Mouse (Mus musculus) thymus, postnatal 14 days (tissue): ENCODE results near the gene Hspd1.
A peak's percentile ranks its signal among the peaks of the same experiment; 100 is the strongest.
"Not testable (repeated sequence)": the region's sequence is repeated elsewhere in the genome, so short reads cannot be mapped to it uniquely, and the experiment has no call there.

Source experiments
- DNase-seq: peaks from one replicate; pipeline ENCODE4 v3.0.0; 2021

Hspd1 gene

GRCm38 (mm10) chr1:55087932-55088610 lies at the start of gene Hspd1, which contains the start of gene Hspe1:
Hspd1 (minus strand) TSS chr1:55088243.
Hspe1 (plus strand) TSS chr1:55088132.
- peak; percentile 99 for DNase-seq

- DNase-seq = peak; percentile 18
Measured at GRCm38 (mm10) chr1:55135846-55136245, 47.8 kb upstream of the Hspd1 start.

DNA sequence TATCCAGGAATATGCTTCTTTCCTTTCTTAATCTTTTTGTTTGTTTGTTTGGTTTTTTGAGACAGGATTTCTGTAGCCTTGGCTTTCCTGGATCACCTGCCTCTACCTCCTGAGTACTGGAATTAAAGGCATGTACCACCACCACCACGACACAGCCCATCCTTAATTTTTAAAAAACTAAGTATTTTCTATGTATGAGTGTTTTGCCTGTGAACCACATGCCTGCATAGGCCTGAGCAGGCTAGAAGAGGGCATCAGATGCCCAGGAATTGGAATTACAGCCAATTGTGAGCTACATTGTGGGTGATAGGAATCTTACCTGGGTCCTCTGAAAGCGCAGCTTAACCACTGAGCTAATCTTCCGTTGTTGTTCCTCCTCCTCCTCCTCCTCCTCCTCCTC lies 46.3 kb upstream of the Hspd1 start:
- DNase-seq = no peak

GRCm38 (mm10) chr1:55133173-55133572 lies 45.1 kb upstream of the Hspd1 start:
- DNase-seq = no peak

GRCm38 (mm10) chr1:55132308-55132707 lies 44.3 kb upstream of the Hspd1 start:
- DNase-seq = no peak

- peak; percentile 72 for DNase-seq
Measured at GRCm38 (mm10) chr1:55131424-55132014, 43.5 kb upstream of the Hspd1 start.

DNA sequence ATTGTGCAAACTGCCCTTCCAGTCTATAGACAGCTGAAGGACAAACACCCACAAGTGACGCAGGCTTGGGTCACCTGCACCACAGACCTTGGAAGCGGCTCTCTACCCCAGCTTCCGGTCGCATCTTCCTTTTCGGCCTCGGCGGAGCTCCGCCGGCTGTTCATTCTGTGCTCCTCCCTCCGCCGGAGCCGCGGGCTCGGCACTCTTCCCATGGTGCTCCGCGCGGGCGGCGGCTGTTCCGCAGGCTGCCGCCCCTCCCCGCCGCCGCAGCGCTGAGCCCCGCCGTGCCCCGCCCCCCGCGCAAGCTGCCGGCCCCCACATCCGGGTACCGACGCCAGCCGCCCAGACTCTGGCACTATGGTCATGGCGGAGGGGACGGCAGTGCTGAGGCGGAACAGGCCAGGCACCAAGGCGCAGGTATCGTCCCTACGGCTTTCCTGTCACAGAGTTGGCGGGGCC lies 42.9 kb upstream of the Hspd1 start, which contains the start of gene Mob4:
TSS of gene Mob4 (plus strand) at position 289 of the 459 bp plus-strand sequence.
- DNase-seq = peak; percentile 95

DNA sequence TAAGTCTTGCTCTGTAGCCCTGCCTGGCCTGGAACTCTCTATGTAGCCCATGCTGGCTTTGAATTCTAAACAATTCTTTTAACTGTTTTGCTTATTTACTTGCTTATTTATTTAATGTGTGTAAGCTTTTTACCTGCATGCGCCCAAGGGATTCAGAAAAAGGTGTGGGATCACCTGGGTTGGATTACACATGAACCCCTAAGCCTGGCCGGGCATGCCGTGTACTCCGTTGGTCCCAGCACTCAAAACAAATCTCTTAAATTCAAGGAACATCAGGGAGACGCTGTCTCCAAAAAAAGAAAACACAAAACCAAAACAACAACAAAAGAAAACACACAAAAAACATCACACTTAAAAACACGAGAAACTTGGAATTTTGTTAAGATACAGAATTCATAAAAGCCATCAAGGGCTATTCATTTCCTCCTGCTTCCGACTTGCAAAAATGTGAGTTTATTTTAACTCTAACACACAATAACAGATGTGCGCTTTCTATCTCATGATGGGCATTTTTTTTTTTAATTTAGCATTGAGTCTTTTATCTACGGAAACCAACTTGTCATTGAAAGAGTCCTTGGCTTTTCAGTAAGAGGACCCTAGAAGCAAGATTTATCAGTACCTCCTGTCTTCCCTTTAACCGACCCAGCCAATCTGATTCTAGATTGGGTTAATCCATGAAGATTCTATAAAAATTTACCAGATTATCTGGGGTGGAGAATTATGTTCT lies 42.3 kb upstream of the Hspd1 start:
- DNase-seq = no peak

GRCm38 (mm10) chr1:55129716-55130115 lies 41.7 kb upstream of the Hspd1 start:
- DNase-seq = no peak

DNA sequence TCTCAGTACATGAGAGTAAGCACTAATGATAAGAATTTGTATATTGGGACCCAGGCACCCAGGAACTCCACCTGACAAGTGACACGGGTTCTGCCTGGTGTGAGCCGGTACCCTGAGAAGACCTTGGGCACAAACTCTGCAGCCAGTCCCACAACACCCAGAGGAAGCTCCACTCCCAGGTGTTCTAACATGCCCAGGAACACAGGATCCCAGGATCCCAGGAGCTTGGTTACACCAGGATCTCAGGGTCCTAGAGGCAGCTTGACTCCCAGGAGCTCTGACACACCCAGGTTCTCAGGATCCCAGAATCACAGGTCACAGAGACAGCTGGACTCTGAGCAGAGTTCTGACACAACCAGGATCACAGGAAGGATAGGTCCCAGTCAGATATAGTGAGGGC lies 36.1 kb upstream of the Hspd1 start:
- DNase-seq = not testable (repeated sequence)

- no peak for DNase-seq
Measured at GRCm38 (mm10) chr1:55123561-55123960, 35.5 kb upstream of the Hspd1 start.

- no peak for DNase-seq
Measured at GRCm38 (mm10) chr1:55123046-55123445, 35.0 kb upstream of the Hspd1 start.

DNA sequence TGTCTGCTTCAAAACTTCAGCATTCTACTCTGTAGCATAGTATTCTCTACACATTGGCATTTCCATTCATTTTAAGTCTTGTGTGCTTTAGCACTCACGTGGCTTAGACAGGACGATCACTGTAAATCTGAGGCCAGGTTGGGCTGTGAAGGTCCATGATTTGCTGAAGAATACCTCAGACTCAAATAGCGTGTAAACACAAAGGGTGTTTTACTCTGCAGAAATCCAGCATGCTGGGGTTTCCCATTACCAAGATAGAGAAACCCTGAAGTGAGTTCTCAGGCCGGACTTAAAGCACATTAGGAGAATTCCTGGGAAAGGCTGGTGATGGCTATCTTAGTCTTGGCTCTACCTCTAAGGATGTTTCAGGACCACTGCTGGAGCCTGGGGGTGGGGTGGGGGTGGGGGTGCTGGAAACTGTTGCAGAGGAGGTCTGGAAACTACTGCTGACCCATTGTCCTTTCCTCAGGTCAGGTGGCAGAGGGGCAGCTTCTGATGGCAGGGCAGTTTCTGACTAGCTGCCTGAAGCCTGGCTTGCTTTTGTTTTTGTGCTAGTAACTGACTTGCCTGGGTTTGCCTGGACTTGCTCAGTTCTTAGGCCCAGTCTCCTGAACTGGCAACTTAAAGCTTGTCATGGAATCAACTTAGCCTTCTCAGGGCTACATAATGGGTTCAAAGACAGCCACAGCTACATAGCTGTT lies 21.2 kb upstream of the Hspd1 start:
- DNase-seq = no peak

DNA sequence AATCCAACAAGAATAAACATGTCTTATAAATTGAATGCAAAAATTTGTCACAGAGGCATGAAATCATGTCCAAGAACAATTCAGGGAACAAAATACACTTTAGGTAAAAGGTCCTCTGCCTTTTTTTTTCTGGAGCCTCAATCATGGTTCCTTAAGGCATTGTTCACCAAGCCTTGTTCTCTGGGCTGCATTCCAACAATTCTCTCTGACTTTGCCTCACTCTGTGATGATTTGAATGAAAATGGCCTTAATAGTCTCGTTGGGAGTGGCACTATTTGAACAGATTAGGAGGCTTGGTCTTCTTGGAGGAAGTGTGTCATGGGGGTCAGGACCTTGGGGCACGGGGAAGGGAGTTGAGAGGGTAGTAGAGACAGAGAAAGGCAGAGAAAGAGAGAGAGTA lies 20.4 kb upstream of the Hspd1 start:
- DNase-seq = no peak

DNA sequence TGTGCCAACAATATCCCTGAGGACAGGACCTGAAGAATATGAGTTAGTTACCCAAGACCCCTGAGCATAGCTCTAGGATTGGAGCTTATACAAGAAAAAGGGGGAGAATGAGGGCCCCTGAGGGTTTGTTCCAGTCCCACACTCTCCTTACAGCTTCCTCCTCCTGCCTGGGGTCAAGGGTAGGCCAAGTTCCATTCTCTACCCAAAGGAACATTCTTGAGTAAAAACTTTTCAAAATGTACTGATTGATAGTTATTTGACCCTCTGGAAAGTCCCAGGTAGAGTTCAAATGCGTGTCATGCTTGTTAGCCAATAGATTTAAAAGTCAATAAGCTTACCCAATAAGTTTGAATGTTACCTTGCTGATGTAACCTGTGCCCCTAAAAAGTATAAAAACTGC lies 19.6 kb upstream of the Hspd1 start:
- no peak for DNase-seq

DNA sequence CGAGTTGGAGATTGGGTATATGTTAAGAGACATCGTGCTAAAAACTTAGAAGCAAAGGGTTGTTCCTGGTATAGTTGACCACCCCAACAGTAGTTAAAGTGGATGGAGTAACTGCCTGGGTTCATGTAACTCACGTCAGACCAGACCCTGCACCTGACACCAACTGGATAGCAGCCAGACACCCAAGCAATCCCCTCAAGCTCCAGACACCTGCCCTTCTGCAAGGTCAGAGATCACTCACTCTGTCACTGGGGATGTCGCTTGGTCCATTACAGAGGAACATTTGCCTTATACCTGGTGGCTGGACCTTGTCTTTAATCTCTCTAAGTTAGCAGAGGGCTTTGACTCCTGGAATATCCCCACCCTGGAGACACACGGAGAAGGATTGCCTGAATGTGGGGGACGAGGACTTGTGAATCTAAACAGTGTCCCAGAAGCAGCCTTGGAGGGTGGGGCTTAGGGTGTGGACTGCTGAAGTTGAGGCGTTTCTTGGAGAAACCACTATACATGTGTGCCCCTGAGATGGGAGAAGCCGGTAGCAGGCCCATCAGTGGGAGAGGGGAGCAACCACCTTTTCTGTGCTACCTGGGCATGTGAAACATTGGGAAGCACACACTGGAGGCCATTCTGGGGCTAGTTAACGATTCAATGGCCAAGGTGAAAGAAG lies 19.0 kb upstream of the Hspd1 start:
- no peak for DNase-seq

- no peak for DNase-seq
Measured at GRCm38 (mm10) chr1:55092469-55092868, 4.4 kb upstream of the Hspd1 start.

GRCm38 (mm10) chr1:55092056-55092455 lies 4.0 kb upstream of the Hspd1 start:
- DNase-seq = no peak

DNA sequence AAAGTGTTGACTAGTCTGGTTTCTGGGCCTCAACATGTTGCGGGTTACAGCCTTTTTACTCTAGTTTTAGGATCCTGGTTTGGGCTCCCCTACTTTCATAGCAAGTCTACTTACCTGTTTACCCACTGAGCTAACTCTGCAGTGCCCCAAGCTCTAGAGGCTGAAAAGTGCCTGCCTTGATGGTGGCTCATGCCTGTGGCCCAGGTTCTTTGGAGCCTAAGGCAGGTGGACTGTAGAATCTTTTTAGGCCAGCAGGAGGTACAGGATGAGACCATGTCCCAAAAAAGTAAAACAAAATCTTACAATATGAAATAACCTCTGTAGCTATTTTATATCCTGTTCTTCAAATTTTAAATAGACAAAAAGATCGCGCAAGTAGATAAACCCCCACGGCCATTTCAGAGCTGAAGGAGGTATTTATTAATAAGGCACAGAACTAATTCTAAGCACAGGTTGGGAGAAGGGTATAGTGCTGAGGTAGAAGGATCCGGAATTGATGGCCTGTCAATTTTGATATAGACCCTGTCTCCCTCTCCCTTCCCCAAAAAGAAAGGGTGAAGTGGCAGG lies 1.5 kb upstream of the Hspd1 start:
- no peak for DNase-seq

DNA sequence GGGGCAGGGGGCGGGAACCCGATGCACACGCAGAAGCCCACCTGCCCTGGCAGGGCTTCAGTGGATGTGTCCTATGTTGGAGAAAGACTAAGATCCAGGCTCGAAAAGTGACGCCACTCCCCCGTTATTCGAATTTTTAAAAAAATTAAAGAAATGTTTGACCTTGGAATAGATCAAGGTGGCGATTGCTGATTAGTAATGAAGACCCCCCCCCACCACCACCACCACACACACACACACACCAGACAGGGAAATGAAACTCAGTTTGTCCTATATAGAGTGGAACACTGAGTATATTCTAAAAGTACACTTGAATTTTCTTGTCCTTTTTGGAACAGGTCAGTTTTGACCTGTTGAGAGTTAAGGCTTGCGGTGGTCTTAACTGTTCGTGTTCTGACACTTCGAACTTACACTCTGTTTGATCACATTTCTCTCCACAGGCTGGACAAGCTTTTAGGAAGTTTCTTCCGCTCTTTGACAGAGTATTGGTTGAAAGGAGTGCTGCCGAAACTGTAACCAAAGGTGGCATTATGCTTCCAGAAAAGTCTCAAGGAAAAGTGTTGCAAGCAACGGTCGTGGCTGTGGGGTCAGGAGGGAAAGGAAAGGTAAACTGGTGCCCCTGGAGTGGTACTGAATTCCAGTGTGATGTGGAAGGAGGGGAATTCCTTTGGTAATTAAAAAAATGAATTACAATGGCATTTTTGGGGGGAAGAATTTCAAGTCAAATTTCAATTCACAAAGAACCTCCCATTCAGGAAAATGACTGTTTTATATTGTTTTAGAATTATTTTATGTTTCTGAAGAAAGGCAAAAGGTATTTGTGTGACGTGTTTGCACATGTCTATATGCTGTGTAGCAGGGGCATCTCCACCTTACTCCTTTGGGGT lies 811 bp upstream of the Hspd1 start:
- DNase-seq = no peak

DNA sequence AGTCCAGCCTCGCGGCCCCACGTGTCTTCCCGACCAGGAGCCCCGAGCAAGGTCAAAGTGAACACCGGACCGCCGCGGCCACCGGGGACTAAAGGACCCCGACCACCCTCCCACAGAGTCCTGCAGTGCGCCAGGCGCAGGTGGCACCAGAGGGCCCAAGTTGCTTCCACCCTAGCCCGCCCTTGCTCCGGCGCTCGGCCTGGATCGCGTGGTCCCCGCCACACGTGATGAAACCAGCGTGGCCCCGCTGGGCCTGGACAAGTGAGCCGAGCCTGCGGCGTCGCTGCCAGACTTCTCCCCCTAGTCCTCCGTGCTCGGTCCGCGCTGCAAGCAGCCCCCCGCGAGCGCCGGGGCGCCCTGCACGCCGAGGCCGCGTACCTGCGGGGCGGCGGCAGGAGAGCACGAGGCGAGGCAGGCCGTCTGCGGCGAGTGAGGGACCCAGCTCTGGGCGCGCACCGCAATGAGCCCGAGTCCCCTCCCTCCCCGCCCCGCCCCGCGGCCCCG lies 590 bp downstream of the Hspd1 start:
- DNase-seq = no peak
